9 mouse cellular contexts compared by ENCODE assay signal in the genomic region with DNA sequence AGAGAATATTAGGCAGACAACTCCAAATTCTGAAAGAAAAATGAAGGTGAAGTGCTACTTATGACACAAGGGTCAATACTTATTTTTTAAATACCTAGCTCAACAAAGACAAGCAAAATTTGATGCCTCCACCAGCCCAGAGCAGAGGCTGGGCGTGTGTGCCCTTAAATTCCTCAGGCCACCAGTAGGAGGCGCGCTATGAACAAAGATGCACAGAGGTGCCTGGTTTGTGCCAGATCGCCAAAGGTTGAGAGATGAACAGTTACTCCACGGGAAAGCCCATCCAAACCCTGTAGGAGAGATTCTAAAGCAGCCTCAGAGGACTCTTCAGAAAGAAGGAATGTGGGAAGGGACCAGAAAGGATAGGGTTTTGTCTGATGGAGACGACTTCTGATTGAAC. TPM values are rescaled to one million over a fixed set of nuclear protein-coding genes. Genes with fewer than 3 reads are reported as not detected.
A peak's percentile ranks its signal among the peaks of the same experiment; 100 is the strongest.
DNase-seq lines count a peak whose midpoint lies in the region; ATAC-seq and TF ChIP-seq lines count a peak whose summit lies in the region.
"Had no signal": no experiment of that assay in that cellular context is flagged by ENCODE, and none has a peak within 500 bp of the region (broad histone marks: within the 10 kb centered on the region; RNA-seq: fewer than 3 reads in every experiment).

No protein-coding gene starts in this region.

- H3K27ac ChIP-seq in ES-E14 (ENCODE audit: insufficient read depth, low read depth, low read length, poor library complexity, severe bottlenecking): no peak overlapping the region
- H3K27ac ChIP-seq in gastrocnemius, adult 2 months: no peak overlapping the region
- no peak overlapping the region for H3K27ac ChIP-seq in intestine, postnatal 0 days (ENCODE audit: low read depth, low read length)
- H3K27ac ChIP-seq in liver, embryonic 16.5 days (ENCODE audit: low read length): no peak overlapping the region
- H3K27ac ChIP-seq: hindbrain, embryonic 15.5 days had no signal

- in situ Hi-C loops in ES-E14 (cut with MboI; ENCODE audit: low sequenced_read_pairs in 2 of 2, unreplicated experiment in 2 of 2): no loop called here

- intact Hi-C loops in gastrocnemius, adult 2 months (cut with DNase I): loop anchor here (1.0 to 10.0 kb wide), 2 partner anchors 83 to 201 kb away; a partner anchor contains a TSS

- peak; percentile 82 for DNase-seq in B cell, adult 2 months
- DNase-seq in ES-E14 (ENCODE audit: low read depth, low spot score): peak; percentile 61
- DNase-seq in c-Kit-positive CD71-positive TER-119-positive erythroid progenitor cells, embryonic 14.5 days (ENCODE audit: low spot score): peak; percentile 73
- peak; percentile 85 for DNase-seq in gastrocnemius, adult 2 months
- DNase-seq in retina, adult 2 months (ENCODE audit: low read depth, low spot score): peak; percentile 18
- DNase-seq in urinary bladder, postnatal 14 days (ENCODE audit: low spot score): peak; percentile 76

- no peak overlapping the region for H3K4me2 ChIP-seq in intestine, postnatal 0 days (replicated peaks; ENCODE audit: low read depth)
- no peak overlapping the region for H3K4me2 ChIP-seq in liver, embryonic 16.5 days (ENCODE audit: low read depth, low read length)
- H3K4me2 ChIP-seq: hindbrain, embryonic 15.5 days had no signal

- H3K4me3 ChIP-seq in ES-E14 (ENCODE audit: insufficient read depth in 1 of 2, low read depth in 1 of 2, low read length in 2 of 2, poor library complexity in 1 of 2, severe bottlenecking in 1 of 2): no peak overlapping the region
- H3K4me3 ChIP-seq in gastrocnemius, adult 2 months: no peak overlapping the region
- no peak overlapping the region for H3K4me3 ChIP-seq in intestine, postnatal 0 days (ENCODE audit: low read depth, low read length)
- H3K4me3 ChIP-seq in liver, embryonic 16.5 days (ENCODE audit: low read depth, low read length): no peak overlapping the region
- H3K4me3 ChIP-seq: hindbrain, embryonic 15.5 days had no signal

- no peak overlapping the region for H3K9ac ChIP-seq in ES-E14 (ENCODE audit: insufficient read depth, low read depth, low read length, poor library complexity, severe bottlenecking)
- no peak overlapping the region for H3K9ac ChIP-seq in intestine, postnatal 0 days (ENCODE audit: low read depth, low read length)
- H3K9ac ChIP-seq in liver, embryonic 16.5 days (ENCODE audit: low read depth, low read length): no peak overlapping the region
- H3K9ac ChIP-seq: hindbrain, embryonic 15.5 days had no signal

- H3K4me1 ChIP-seq in ES-E14 (ENCODE audit: control insufficient read depth in 2 of 2, insufficient read depth in 2 of 2, low read length in 2 of 2, poor library complexity in 1 of 2): peaks cover 0 to 4% of the 10 kb centered on the region in 2 experiments; a peak in 1 of 4 replicates
- H3K4me1 ChIP-seq in intestine, postnatal 0 days (replicated peaks; ENCODE audit: control insufficient read depth, insufficient read depth, low read length): no peaks in the 10 kb centered on the region
- H3K4me1 ChIP-seq in liver, embryonic 16.5 days (ENCODE audit: control insufficient read depth, low read depth, low read length): peaks cover 2% of the 10 kb centered on the region

- TF ChIP-seq CTCF in gastrocnemius, adult 2 months (IDR thresholded peaks at IDR 0.05): peak; percentile 97
- peak; percentile 92 for TF ChIP-seq CTCF in intestine, postnatal 0 days (IDR thresholded peaks at IDR 0.05; ENCODE audit: low read depth)

- ATAC-seq in intestine, postnatal 0 days: peak; percentile 58; the same call in 1 of the 2 replicates
- peak; percentile 54; the same call in 1 of the 2 replicates for ATAC-seq in liver, embryonic 16.5 days (ENCODE audit: low read depth)

- H3K27me3 ChIP-seq in intestine, postnatal 0 days (replicated peaks; ENCODE audit: control insufficient read depth, insufficient read depth, low read length): no peaks in the 10 kb centered on the region
- H3K27me3 ChIP-seq in liver, embryonic 16.5 days (ENCODE audit: control insufficient read depth, insufficient read depth, low read depth, low read length): no peaks in the 10 kb centered on the region
- H3K27me3 ChIP-seq: hindbrain, embryonic 15.5 days had no signal

- H3K36me3 ChIP-seq in ES-E14 (ENCODE audit: control insufficient read depth, insufficient read depth, low read length, poor library complexity, severe bottlenecking): no peaks in the 10 kb centered on the region
- H3K36me3 ChIP-seq in intestine, postnatal 0 days (ENCODE audit: control insufficient read depth, insufficient read depth): peaks cover 11% of the 10 kb centered on the region; the same call in 1 of the 2 replicates
- H3K36me3 ChIP-seq in liver, embryonic 16.5 days (ENCODE audit: control insufficient read depth, insufficient read depth): peaks cover 6% of the 10 kb centered on the region; the same call in 1 of the 2 replicates
- H3K36me3 ChIP-seq: hindbrain, embryonic 15.5 days had no signal

- no peaks in the 10 kb centered on the region for H3K9me3 ChIP-seq in ES-E14 (ENCODE audit: control insufficient read depth, insufficient read depth, low read depth, low read length)
- no peaks in the 10 kb centered on the region for H3K9me3 ChIP-seq in intestine, postnatal 0 days (ENCODE audit: control insufficient read depth)
- no peaks in the 10 kb centered on the region for H3K9me3 ChIP-seq in liver, embryonic 16.5 days (replicated peaks; ENCODE audit: control insufficient read depth, low read length)
- H3K9me3 ChIP-seq: hindbrain, embryonic 15.5 days had no signal

- WGBS in intestine, postnatal 0 days: 15% methylated on average over 6 of the region's 6 CpGs
- 11% methylated on average over 6 of the region's 6 CpGs for WGBS in liver, embryonic 16.5 days (ENCODE audit: insufficient replicate concordance)

TF ChIP-seq in ES-E14, 5 proteins besides CTCF, POLR2A, EP300 and RAD21:
- no peak for TF ChIP-seq ZNF384 (IDR thresholded peaks at IDR 0.05; ENCODE audit: low read depth, low read length)
- no peak for TF ChIP-seq HCFC1 (IDR thresholded peaks at IDR 0.05; ENCODE audit: borderline replicate concordance, insufficient read depth, low read length)
- TF ChIP-seq MAFK (IDR thresholded peaks at IDR 0.05; ENCODE audit: insufficient read depth, low read depth, low read length): no peak
- 0 out of 2 replicates have a peak, but pooled peaks have one; percentile 1 for TF ChIP-seq ZC3H11A (IDR thresholded peaks at IDR 0.05; ENCODE audit: borderline replicate concordance, low read depth, low read length)
- no peak for TF ChIP-seq CHD2 (IDR thresholded peaks at IDR 0.05; ENCODE audit: low read depth, low read length)
TF ChIP-seq in ES-E14: peak in this region for 1.

RNA-seq across cellular contexts. Expression of a gene that starts 35.1 kb away (rescaled TPM):
- total RNA-seq in ES-E14 (2012; rRNA removed): 30.4 and 53.5 TPM in 2 replicates
- 10 to 100 TPM; 53.7 to 70.8 TPM for total RNA-seq in gastrocnemius, adult 2 months (2021)
- 20.4 and 22.0 TPM in 2 replicates for polyA plus RNA-seq in intestine, postnatal 0 days (2015; fragmentation: Nextera tagmentation; extraction: Ambion mirVana)
- 4.4 and 4.6 TPM in 2 replicates for polyA plus RNA-seq in liver, embryonic 16.5 days (2015; fragmentation: Nextera tagmentation; extraction: Ambion mirVana)

RNA-seq across cellular contexts. Expression of a gene that starts 36.1 kb away (rescaled TPM):
- 71.9 and 73.5 TPM in 2 replicates for total RNA-seq in ES-E14 (2012; rRNA removed)
- total RNA-seq in gastrocnemius, adult 2 months (2021): 1 to 10 TPM; 3.1 to 3.3 TPM
- polyA plus RNA-seq in intestine, postnatal 0 days (2015; fragmentation: Nextera tagmentation; extraction: Ambion mirVana): 8.0 and 9.5 TPM in 2 replicates
- 16.1 and 17.2 TPM in 2 replicates for polyA plus RNA-seq in liver, embryonic 16.5 days (2015; fragmentation: Nextera tagmentation; extraction: Ambion mirVana)

Comparison
In these comparisons a context has a peak if more than half of its experiments do, and no peak if none do; other contexts are left out.
1. DNase-seq: peak in every context shown above with its lines; median percentile 85 in gastrocnemius, adult 2 months; 82 in B cell, adult 2 months; 76 in urinary bladder, postnatal 14 days; 73 in c-Kit-positive CD71-positive TER-119-positive erythroid progenitor cells, embryonic 14.5 days; 61 in ES-E14; 18 in retina, adult 2 months.
2. RNA of a gene that starts 36.1 kb away (total RNA-seq): 71.9 to 73.5 TPM in ES-E14; 3.1 to 3.3 TPM in gastrocnemius, adult 2 months; every median in the first group is over 10 times any median in the second.